Mouse (Mus musculus): ENCODE results near the gene Eid1. TPM values are rescaled to one million over a fixed set of nuclear protein-coding genes. Genes with fewer than 3 reads are reported as not detected.

Eid1 gene
- total RNA-seq, 2 experiments from 2014 or later, result 111 to 122 TPM

Other genes starting within 250 kb of the Eid1 start
- under 1 TPM in 1 of 2 experiments, not detected in 1; 0.36 TPM for gene Gm9913, start 168.0 kb upstream of the Eid1 start, total RNA-seq (2021)
- 100 to 1,000 TPM; 121 to 127 TPM for gene Fbn1, start 165.1 kb upstream of the Eid1 start, total RNA-seq (2021)
- 1 to 10 TPM; 4.1 to 5.1 TPM for gene Cep152, start 48.0 kb upstream of the Eid1 start, total RNA-seq (2021)
- 1 to 10 TPM; 2.6 to 3.2 TPM for gene Shc4, start 51.1 kb downstream of the Eid1 start, total RNA-seq (2021)
- 10 to 100 TPM; 45.6 to 52.6 TPM for gene Secisbp2l, start 109.8 kb downstream of the Eid1 start, total RNA-seq (2021)
- 10 to 100 TPM; 40.6 to 41.1 TPM for gene Galk2, start 186.0 kb downstream of the Eid1 start, total RNA-seq (2021)
- gene Cops2, start 186.0 kb downstream of the Eid1 start, total RNA-seq (2021), result 100 to 1,000 TPM; 109 to 121 TPM

All from adrenal gland, postnatal 10 days (tissue).